Mouse (Mus musculus) neural tube, embryonic 14.5 days (tissue): ENCODE measurements around the gene Pitpna. TPM values are rescaled to one million over a fixed set of nuclear protein-coding genes. Genes with fewer than 3 reads are reported as not detected.

Experiments used
- ATAC-seq: fragments of 200-750 bp; cut with Nextera tagmentation; 2 replicates; pipeline ENCODE4 v1.8.0; 2017; ENCODE audit warnings: low read depth, mild to moderate bottlenecking, moderate TSS enrichment, moderate library complexity
- H3K27ac ChIP-seq: fragments of 300-500 bp; sonication (generic); 2 replicates; pipeline ENCODE4 v1.5.1; 2014; ENCODE audit warnings: low read depth, mild to moderate bottlenecking, control low read depth, low read length, moderate library complexity, mixed read lengths
- H3K27me3 ChIP-seq: fragments of 300-500 bp; sonication (generic); 2 replicates; pipeline ENCODE4 v1.6.1; 2014; ENCODE audit warnings: low read length; ENCODE audit not compliant: control insufficient read depth, insufficient read depth
- H3K36me3 ChIP-seq: fragments of 300-500 bp; sonication (generic); 2 replicates; pipeline ENCODE4 v1.6.1; 2014; ENCODE audit warnings: low read length, mixed read lengths; ENCODE audit not compliant: control insufficient read depth, insufficient read depth
- H3K4me1 ChIP-seq: fragments of 300-500 bp; sonication (generic); 2 replicates; pipeline ENCODE4 v1.6.1; 2014; ENCODE audit warnings: low read length; ENCODE audit not compliant: control insufficient read depth, insufficient read depth
- H3K4me2 ChIP-seq: fragments of 300-500 bp; sonication (generic); 2 replicates; pipeline ENCODE4 v1.6.1; 2014; ENCODE audit warnings: mild to moderate bottlenecking, low read depth, low read length, control low read depth
- H3K4me3 ChIP-seq: fragments of 300-500 bp; sonication (generic); 2 replicates; pipeline ENCODE4 v1.5.1; 2014; ENCODE audit warnings: low read depth, low read length, control low read depth, mixed read lengths
- H3K9ac ChIP-seq: fragments of 300-500 bp; sonication (generic); replicated peaks from 2 replicates; pipeline ENCODE4 v1.6.1; 2014; ENCODE audit warnings: low read depth, mild to moderate bottlenecking, control low read depth, low read length, mixed read lengths
- H3K9me3 ChIP-seq: fragments of 300-500 bp; sonication (generic); 2 replicates; pipeline ENCODE4 v1.6.1; 2016; ENCODE audit warnings: low read length; ENCODE audit not compliant: control insufficient read depth
- WGBS: fragments of 180-500 bp; shearing (Covaris S2); extraction: QIAGEN DNeasy Blood & Tissue Kit; methylation state at CpG from one replicate; pipeline ENCODE4 v1.1.7; 2014; 5-methylcytosine and 5-hydroxymethylcytosine counted together
- polyA plus RNA-seq: library from polyadenylated mRNA; unstranded; fragments of >200 nt; fragmentation: Nextera tagmentation; extraction: Ambion mirVana; gene quantifications from 2 replicates; pipeline ENCODE4 v1.2.1, GENCODE M21; 2014

Gene Pitpna
- polyA plus RNA-seq, 1 experiment from 2014 or later, result 128 TPM

- Histone ChIP-seq H3K36me3 (no peaks in the 10 kb centered on the region), H3K27ac (no peak overlapping the region), H3K4me2 (no peak overlapping the region), H3K4me1 (no peaks in the 10 kb centered on the region), H3K27me3 (no peaks in the 10 kb centered on the region), H3K9ac (no peak overlapping the region), H3K4me3 (no peak overlapping the region), H3K9me3 (no peaks in the 10 kb centered on the region)
- WGBS, result 79% methylated on average over 3 of the region's 3 CpGs
- no peak for ATAC-seq
Observed at GRCm38 (mm10) chr11:75668621-75669020, 80.7 kb downstream of the Pitpna start.

DNA sequence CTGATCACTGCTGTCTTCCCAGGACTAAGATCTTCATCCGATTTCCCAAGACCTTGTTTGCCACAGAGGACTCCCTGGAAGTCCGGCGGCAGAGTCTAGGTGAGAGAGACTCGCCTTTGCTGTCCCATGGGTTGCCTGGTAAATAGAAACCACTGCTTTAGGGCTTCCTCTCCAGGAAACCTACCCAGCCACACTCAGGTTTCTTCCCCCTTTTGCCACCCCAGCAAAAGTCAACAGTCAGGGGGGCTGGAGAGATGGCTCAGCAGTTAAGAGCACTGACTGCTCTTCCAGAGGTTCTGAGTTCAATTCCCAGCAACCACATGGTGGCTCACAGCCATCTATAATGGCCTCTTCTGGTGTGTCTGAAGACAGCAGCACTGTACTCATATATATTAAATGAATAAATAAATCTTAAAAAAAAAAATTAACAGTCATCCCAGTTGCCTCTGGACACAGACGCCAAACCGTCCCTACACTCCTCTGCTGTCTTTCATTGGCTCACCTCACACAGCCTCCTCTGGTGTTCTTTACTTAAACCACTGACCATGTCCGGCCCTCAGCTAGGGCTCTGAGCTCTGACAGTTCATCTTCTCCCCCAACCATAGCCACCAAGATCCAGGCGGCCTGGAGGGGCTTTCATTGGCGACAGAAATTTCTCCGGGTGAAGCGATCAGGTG lies 81.4 kb downstream of the Pitpna start:
- Histone ChIP-seq H3K9me3 (no peaks in the 10 kb centered on the region), H3K9ac (no peak overlapping the region)
- ATAC-seq, result no peak

DNA sequence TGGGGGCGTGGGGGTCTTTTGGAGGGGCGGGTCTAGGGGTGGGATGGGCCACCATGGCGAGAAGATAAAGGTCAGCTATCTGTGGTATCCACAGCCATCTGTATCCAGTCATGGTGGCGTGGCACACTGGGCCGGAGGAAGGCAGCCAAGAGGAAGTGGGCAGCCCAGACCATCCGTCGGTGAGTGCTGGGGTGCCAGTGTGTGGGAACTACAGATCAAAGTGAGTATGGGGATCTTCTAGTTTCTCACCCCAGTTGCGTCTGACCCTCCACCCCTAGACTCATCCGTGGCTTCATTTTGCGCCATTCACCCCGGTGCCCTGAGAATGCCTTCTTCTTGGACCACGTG lies 81.9 kb downstream of the Pitpna start:
- no peak overlapping the region for H3K27ac ChIP-seq
- no peak overlapping the region for H3K9ac ChIP-seq
- no peaks in the 10 kb centered on the region for H3K9me3 ChIP-seq
- no peaks in the 10 kb centered on the region for H3K36me3 ChIP-seq
- no peaks in the 10 kb centered on the region for H3K27me3 ChIP-seq
- no peak overlapping the region for H3K4me3 ChIP-seq
- 91% methylated on average over 12 of the region's 12 CpGs for WGBS
- no peaks in the 10 kb centered on the region for H3K4me1 ChIP-seq
- no peak overlapping the region for H3K4me2 ChIP-seq
- no peak for ATAC-seq

More for the DNA sequence above, 81.4 kb downstream of the Pitpna start:
- Histone ChIP-seq H3K4me1 (no peaks in the 10 kb centered on the region), H3K4me3 (no peak overlapping the region), H3K27me3 (no peaks in the 10 kb centered on the region), H3K27ac (no peak overlapping the region), H3K4me2 (no peak overlapping the region), H3K36me3 (no peaks in the 10 kb centered on the region)
- WGBS, result 90% methylated on average over 11 of the region's 11 CpGs

- Histone ChIP-seq H3K9me3 (no peaks in the 10 kb centered on the region), H3K9ac (no peak overlapping the region), H3K4me2 (no peak overlapping the region), H3K27ac (no peak overlapping the region), H3K27me3 (no peaks in the 10 kb centered on the region), H3K36me3 (no peaks in the 10 kb centered on the region), H3K4me1 (no peaks in the 10 kb centered on the region), H3K4me3 (no peak overlapping the region)
- ATAC-seq, result no peak
- 54% methylated on average over 22 of the region's 22 CpGs for WGBS
Observed at GRCm38 (mm10) chr11:75671426-75672180, 83.7 kb downstream of the Pitpna start.

GRCm38 (mm10) chr11:75673411-75673810 lies 85.5 kb downstream of the Pitpna start:
- WGBS, result 90% methylated on average over 5 of the region's 5 CpGs
- no peak for ATAC-seq

GRCm38 (mm10) chr11:75674875-75675274 lies 87.0 kb downstream of the Pitpna start:
- H3K27ac ChIP-seq, result no peak overlapping the region
- no peaks in the 10 kb centered on the region for H3K9me3 ChIP-seq
- no peaks in the 10 kb centered on the region for H3K36me3 ChIP-seq
- WGBS, result 88% methylated on average over 3 of the region's 3 CpGs
- peaks cover 4% of the 10 kb centered on the region; the same call in 1 of the 2 replicates for H3K4me1 ChIP-seq
- H3K9ac ChIP-seq, result no peak overlapping the region
- ATAC-seq, result no peak
- H3K4me2 ChIP-seq, result no peak overlapping the region
- no peak overlapping the region for H3K4me3 ChIP-seq
- no peaks in the 10 kb centered on the region for H3K27me3 ChIP-seq

More at GRCm38 (mm10) chr11:75673411-75673810, 85.5 kb downstream of the Pitpna start:
- Histone ChIP-seq H3K27me3 (no peaks in the 10 kb centered on the region), H3K9ac (no peak overlapping the region), H3K27ac (no peak overlapping the region), H3K4me2 (no peak overlapping the region), H3K9me3 (no peaks in the 10 kb centered on the region), H3K4me1 (peaks cover under 1% of the 10 kb centered on the region; the same call in 1 of the 2 replicates), H3K36me3 (no peaks in the 10 kb centered on the region), H3K4me3 (no peak overlapping the region)

DNA sequence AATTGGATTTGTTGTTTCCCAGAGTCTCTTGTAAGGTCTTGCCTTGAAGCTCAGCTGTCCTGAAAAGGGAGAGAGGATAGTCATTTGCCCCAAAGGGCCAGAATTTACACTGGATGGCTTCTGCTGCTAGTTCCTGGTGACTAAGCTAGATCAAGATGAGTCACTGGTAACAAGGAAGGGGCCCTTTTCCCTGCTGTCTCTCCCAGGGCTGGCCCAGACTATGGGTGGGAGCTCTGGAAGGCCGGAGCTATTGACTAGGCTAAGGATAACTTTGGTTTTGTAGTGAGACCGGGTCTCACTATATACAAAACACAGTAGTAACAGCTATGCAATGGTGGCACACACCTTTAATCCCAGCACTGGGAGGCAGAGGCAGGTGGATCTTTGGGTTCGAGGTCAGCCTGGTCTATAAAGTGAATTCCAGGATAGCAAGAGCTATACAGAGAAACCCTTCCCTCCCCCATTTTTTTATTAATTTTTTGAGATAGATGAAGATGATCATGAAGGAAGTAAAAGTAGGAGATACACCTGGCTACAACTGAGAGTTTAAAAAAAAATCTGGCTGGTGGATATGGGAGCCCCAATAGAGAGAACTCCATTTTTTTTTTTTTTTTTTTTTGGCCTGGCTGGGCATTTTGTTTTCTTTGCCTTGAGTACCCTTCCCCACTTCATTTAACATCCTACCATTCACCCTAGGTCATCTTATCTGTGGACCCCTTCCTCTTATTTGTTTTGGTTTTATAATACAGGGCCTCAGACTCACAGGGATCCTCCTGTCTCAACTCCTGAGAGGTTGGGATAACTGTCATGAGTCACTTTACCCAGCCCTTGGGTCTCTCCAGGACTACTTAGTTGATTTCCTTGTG lies 90.2 kb downstream of the Pitpna start:
- WGBS, result 86% methylated on average over 3 of the region's 3 CpGs

More for the DNA sequence above, 90.2 kb downstream of the Pitpna start:
- peaks cover 17% of the 10 kb centered on the region for H3K4me1 ChIP-seq
- H3K4me3 ChIP-seq, result peak overlapping the region; percentile 96
- ATAC-seq, result no peak
- H3K9me3 ChIP-seq, result no peaks in the 10 kb centered on the region
- peak overlapping the region; percentile 67 for H3K4me2 ChIP-seq
- peak overlapping the region; percentile 93; the same call in 1 of the 2 replicates for H3K9ac ChIP-seq
- no peaks in the 10 kb centered on the region for H3K27me3 ChIP-seq
- H3K36me3 ChIP-seq, result 0 out of 2 replicates have a peak, but pooled peaks cover under 1% of the 10 kb centered on the region
- H3K27ac ChIP-seq, result peak overlapping the region; percentile 95; the same call in 1 of the 2 replicates
